Mouse (Mus musculus): ENCODE results near the gene Gm49776.
"Not testable (repeated sequence)": the region's sequence is repeated elsewhere in the genome, so short reads cannot be mapped to it uniquely, and the experiment has no call there.

Gene Gm49776

GRCm38 (mm10) chr16:18203430-18204091 lies 54.6 kb downstream of the Gm49776 start:
- DNase-seq (ENCODE audit: low read depth, low spot score), result no peak

DNA sequence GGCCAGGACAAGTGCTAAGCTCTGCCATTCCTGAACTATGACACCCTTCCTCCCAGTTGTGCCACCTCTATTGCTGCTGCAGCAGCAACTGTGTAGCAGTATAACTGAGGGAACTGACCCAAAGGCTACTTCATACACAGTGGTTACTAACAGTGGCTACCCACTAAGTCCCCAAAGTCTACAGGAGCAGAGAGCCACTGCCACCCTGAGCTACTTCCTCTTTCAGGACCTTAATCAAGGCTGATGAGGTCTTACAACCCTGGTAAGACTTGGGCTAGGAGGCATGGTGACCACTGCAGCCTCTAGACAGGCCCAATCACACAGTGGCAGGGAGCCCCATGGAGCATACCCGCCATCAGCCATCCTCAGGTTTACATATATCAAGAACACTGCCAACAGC lies 56.1 kb downstream of the Gm49776 start:
- no peak for DNase-seq (ENCODE audit: low read depth, low spot score)

DNA sequence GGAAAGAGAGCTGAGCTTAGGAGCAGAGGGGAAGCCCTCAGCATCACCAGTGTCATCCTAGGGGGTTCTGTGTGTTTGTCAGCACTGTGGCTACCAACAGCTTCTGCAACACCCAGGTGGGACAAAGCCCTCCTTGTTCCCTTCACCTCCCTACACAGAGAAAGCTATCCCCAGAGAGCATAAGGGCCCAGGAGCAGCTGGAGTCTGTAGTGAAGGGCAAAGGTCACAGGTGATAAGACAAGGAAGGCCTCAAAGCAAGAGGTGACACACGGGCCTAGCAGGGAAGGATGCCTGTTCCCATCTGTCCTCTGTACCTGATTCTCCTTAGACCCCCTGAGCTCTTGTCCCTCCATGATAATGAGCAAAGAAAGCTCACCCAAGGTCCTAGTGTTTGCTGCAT lies 56.5 kb downstream of the Gm49776 start:
- DNase-seq (ENCODE audit: low read depth, low spot score), result no peak

GRCm38 (mm10) chr16:18200062-18200461 lies 58.1 kb downstream of the Gm49776 start:
- no peak for DNase-seq (ENCODE audit: low read depth, low spot score)

GRCm38 (mm10) chr16:18198365-18199098 lies 59.6 kb downstream of the Gm49776 start:
- DNase-seq (ENCODE audit: low read depth, low spot score), result no peak

GRCm38 (mm10) chr16:18197881-18198280 lies 60.2 kb downstream of the Gm49776 start:
- no peak for DNase-seq (ENCODE audit: low read depth, low spot score)

DNA sequence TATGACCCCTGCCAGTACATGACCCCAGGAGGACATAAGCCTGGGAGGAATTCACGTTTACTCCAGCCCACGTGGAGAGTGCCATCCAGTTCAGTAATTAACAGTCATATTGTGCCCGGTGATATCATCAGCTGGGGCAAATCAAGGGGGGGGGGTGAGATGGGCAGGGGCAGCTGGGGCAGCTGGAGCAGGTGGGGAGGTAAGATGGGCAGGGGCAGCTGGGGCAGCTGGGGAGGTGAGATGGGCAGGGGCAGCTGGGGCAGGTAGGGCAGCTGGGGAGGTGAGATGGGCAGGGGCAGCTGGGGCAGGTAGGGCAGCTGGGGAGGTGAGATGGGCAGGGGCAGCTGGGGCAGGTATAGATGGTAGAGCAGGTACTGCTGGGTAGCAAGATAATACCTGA lies 62.6 kb downstream of the Gm49776 start:
- DNase-seq (ENCODE audit: low read depth, low spot score), result not testable (repeated sequence)
